Mouse (Mus musculus): ENCODE measurements around the gene Flt3.

Flt3 gene

DNA sequence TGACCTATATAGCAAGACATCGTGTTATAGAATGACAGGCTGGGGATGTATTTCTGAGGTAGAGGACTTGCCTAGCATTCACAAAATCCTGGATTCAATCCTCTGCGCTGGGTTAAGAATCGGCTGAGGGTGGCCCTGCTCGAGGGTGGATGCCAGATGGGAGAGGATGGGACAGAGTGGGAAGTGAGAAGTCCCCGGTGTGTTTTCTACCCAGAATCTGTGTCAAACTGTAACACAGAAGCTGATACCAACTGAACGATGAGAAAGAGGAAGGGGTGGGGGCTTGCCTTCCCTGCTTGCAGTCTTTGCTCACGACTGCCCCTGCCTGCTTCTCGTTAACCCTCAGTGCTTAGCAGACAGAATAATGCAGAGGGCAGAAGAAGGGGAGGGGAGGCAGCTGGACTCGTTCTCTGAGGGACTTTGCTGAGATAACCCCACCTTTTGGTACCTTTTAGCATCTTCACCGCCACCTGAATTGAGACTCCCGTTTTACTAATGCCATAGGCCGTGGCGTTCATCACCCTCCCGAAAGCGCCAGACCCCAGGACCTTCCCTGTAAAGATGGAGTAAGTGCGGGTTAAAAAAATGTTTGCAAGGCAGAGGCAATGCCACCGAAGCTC, 46.0 kb downstream of the Flt3 start:
- DNase-seq: peak; percentile 33 to 42

DNA sequence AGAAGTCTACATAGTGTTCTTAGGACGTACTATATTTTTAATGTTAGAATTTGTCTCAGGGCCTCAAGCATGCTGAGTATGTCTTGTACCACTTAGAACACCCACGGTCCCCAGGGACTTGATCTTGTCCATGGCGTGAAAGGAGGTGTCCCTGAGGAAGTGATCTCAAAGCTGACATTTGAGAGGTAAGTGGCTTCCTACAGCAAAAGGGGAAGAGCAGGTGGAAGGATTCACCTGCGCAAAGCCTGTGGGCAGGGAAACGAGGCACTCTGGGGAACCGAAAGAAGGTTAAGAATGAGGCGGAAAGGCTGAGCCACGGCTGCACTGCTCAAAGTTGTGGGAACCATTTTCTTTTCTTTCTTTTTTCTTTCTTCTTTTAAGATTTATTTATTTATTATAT, 48.4 kb downstream of the Flt3 start:
- DNase-seq: peak; percentile 72 to 74

DNA sequence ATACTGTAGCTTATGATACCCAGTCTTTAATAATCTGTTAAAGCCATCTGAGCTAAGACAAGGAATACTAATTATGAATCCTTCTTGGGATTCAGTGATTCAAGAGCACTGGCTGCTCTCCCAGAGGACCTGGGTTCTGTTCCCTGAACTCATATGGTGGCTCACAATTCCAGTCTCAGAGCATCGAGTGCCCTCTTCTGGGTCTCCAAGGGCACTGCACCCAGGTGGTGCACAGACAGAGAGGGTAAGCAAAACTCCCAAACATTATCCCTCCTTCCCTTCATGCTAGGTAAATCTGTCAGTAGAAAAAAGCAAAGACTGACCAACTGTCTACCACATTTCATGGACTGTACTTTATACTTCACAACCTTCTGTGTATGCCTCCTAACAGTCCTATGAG, 54.3 kb downstream of the Flt3 start:
- no peak for DNase-seq

DNA sequence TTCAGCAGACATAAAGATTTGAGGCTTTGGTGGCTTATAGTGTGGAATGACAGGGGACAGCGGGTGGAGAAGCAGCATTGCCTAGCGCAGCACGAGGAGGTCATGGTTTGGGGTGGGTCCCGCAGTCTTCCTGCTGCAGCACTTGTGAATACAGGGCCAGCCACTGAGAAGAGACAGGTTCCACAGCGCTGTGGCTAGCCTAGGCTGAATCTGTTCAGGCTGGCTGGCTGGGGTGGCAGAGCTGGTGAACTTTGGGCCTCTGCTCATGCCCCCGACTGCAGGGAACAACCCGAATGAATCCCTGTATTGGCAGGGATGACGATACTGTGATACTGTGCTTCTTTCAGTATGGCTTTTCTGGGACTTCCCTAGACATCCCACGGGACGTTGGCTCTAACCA, 56.4 kb downstream of the Flt3 start:
- no peak for DNase-seq

DNA sequence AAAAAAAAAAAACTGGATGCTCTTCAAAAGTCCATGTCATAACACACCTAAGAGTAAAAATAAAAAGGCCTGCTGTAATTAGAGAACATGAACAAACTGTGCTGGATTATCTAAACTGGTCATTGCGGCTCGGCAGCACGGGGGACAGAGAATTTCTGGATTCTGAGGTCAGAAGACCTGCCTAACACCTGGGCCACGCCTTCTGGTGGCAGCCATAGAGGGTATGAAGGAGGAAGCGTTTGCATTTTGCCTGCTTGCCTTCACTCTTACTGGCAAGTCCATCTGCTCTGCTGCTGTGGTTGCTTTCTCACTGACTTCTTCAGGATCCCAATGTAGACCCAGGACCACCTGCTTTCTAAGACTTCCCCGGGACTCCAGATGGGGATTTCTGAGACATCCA, 57.4 kb downstream of the Flt3 start:
- no peak for DNase-seq

DNA sequence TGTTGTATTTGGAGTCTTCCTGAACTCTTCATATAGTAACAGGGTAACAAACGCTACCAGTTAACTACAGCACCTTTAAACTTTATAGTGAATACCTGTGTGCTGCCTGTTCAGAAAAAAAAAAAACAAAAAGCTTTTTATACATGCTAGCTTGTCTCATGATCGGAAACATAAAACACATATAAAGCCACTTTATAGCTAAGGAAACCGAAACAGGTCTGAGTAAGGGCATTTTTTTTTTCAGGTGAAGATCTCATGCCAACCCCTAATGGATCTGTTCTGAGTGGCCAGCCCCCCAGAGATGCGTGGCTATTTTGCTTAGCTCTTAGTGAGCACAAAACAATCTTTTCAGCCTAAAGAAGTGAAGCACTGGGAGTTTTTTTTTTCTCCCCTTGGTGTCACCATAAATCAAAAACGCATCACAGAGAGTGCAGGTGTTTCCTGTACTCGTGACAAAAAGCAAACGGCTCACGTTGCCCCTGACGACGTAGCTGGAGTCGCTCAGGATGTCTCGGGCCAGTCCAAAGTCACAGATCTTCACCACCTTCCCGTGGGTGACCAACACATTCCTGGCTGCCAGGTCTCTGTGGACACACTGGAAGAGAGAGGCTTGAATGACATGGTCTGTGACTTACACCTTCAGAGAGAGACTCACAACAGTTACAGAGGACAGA, 59.4 kb downstream of the Flt3 start:
- DNase-seq: peak; percentile 87

DNA sequence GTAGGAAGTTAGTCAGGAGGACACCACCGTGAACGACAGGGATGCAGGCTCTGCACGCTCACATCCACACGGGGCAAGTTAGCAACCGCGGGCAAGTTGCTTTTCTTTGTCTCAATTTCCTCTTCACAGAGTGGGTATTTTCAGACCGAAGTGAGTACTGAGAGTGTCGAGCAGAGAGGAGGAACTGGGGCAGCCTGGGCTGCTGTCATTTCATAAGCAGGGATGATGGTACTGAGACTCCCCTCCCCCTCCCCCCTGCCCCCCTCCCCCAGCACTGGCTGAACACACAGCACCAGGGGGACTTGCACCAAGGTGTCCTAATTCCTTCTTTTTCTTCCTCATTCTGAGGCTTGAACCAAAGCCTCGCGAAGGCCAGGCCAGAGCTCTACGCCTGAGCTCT, 60.7 kb downstream of the Flt3 start:
- DNase-seq: peak; percentile 66 to 69

DNA sequence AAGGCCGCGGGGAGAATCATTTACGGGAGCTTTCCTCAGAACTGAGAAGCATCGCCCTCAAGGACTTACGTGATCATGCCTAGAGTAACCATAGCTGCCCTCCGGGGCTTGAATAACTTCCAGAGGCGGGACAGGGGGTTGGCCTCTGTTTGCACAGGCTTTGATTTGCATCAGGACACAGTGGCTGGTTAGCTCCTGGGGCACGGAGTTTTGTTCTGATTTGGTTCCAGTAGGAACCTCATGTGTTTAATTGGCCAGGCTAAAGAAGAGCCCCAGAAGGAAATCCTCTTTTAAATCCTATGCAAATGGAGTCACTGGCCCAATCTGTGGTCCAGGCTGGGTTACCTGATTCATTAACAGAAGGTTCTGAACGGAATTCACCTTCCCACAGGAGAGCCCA, 61.3 kb downstream of the Flt3 start:
- peak; percentile 78 to 82 for DNase-seq

DNA sequence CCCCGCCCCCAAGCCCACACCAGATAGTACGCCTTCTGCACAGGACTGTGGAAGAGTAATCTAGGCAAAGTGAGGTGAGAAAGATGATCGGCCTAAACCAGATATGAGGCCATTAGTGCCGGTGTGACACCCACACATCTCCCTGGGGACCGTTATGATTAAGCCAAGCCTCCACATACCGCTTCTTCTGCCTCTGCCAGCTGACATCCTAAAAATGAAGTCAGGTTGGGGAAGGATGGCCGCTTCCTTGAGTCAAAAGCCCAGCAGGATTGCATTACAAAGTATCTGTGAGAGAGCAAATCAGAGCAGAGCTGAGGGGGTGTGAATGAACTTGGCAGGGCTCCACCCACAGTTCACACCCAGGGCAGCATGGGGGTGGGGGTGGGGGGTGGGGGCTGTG, 67.6 kb downstream of the Flt3 start:
- peak; percentile 47 to 57 for DNase-seq

DNA sequence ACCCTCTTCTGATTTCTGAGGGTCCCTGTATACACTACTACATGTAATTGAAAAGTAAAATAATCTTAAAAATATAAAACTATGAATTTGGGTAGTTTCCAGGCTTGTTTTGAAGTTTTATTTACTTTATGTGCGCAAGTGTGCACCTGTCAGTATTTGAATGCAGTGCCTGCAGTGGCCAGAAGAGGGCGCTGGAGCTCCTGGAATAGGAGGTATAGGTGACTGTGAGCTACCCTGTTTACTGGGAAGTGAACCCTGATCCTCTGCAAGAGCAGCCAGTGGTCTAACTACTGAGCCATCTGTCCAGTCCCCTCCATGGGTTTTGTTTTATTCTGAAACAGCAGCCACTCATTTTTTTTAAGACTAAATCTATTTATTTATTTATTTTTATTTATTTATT, 68.7 kb downstream of the Flt3 start:
- peak; percentile 93 for DNase-seq

DNA sequence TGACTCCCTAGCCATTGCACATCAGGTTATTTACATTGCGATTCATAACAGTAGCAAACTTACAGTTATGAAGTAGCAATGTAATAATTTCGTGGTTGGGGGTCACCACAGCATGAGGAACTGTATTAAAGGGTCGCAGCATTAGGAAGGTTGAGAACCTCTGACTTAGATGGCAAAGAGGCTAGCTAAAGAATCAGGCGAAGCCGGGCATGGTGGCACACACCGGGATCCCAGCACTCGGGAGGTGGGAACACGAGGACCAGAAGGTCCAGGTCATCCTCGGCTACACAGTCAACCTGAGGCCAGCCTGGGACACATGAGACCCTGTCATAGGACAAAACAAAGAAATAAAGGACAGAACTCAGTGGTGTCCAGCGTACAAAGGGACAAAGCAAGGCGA, 70.3 kb downstream of the Flt3 start:
- DNase-seq: no peak

DNA sequence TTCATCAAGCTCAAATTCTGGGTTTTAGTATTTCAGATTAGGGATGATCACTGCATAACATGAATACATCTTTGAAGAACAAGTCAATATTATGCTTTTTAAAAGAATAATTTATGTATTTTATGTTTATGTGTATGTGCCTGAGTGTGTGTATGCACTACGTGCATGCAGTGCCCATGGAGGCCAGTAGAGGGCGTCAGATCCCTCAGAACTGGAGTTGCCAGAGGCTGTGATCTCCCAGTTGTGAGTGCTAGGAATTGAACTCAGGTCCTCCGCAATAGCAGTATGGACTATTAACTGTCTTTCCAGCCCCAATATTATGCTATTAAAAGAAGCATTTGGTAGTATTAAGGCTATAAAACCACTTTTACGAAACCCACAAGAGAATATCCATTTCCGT, 72.7 kb downstream of the Flt3 start:
- peak in 1 of 2 experiments; percentile 34 for DNase-seq

DNA sequence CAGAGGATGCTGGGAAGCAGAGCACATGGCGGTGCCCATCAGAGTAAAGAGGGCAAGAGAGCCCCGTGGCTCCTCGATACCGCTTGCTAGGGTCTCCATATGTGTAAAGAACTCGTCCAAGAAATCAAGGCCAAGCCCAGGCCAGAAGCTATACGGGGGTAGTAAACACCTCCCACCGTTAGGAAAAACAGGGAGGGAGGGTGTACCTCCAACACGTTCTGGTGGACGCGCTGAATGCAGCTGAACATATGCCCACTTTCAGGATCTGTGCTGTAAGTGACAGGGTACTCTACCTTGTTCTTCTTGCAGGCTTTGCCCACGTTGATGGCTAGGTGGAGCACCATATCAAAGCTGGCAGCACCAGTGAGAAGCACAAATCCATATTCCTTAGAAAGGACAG, 74.4 kb downstream of the Flt3 start:
- DNase-seq: no peak

DNA sequence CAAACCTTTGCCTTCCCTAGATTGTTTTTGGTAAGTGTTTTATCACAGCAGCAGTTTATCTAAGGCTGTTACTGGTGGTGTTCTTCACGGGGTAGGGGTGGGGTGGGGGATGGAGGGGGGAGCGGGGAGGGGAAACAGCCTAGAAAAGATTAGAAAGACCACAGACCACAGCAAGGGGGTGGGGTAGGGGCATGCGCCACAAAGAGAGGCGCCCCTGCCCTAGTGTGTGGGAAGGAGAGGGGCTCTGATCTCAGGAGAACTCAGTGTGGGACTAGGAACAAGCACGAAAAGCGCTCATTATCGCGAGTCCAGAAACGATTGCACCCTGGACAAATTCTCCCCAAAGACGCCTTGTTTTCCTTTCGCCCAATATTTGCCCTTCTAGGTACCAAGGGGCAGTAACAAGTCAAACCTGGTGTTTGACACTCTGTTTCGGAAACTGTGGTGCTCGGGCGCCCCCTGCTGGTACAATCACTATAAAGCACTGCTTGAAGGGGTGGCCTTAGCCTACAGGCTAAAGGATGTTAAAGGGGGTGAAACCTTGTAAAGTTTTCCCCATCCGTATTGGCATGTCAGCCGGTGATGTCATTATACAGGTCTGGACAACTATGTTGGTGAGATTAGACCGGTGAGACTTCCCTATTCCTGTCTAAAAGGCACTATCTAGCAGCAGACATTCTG, 76.9 kb downstream of the Flt3 start:
- peak; percentile 94 for DNase-seq

DNA sequence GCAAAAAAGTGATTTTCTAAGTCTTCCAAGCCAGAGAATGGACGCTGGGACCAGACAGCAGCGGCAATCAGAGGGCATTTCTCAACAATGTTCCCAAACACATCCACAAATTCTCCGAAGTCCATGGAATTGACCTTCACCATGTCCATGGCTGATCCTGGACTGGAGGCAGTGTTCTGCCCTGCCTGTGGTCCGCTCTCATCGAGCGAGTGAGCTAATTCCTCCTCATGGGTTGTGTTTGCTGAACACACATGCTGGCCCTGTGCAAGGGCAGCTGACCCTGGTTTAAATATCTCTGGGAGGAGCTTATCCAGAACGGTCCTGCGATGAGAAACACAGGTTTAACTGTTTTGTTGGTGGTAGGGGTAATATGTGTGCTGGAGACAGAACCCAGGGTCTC, 78.1 kb downstream of the Flt3 start, which contains the start of gene Urad:
Urad (minus strand) TSS at position 258 of the 400 bp plus-strand sequence.
- no peak for DNase-seq

DNA sequence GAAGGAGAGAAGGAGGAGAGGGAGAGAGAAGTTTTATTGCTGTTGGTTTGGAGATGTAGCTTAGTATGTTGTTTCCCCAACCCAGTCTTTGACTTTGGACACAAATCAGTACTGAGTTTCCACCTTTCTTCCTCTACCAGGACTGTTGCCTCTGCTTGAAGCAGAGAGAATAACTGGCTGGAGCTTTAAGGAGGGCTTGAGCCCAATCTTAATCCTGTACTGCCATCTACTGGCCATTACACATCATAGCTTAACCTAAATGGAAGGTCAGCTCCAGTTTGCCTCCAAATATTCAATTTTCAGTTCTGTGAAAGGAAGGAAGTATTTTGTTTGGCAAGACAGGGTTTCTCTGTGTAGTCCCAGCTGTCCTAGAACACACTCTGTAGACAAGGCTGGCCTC, 80.6 kb downstream of the Flt3 start:
- DNase-seq: peak; percentile 58 to 63

DNA sequence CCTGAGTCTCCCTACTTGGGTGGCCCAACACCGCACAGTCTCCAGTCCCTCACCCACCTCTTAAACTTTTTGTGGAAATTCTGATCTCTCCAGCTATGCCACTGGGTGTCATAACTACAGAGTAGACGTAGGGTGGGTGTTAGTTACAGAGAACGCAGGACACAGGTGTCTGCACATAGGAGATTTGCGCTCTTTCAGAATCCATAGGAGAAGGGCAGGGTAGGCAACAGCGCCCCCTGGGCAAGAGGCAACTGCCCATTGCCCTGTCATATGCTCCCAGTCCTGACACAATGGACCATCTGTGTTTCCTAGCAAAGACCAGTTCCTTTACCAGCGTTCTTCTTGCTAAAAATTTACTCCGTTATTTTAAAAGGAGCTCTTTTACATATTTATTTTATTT, 82.3 kb downstream of the Flt3 start:
- peak in 1 of 2 experiments; percentile 34 for DNase-seq

DNA sequence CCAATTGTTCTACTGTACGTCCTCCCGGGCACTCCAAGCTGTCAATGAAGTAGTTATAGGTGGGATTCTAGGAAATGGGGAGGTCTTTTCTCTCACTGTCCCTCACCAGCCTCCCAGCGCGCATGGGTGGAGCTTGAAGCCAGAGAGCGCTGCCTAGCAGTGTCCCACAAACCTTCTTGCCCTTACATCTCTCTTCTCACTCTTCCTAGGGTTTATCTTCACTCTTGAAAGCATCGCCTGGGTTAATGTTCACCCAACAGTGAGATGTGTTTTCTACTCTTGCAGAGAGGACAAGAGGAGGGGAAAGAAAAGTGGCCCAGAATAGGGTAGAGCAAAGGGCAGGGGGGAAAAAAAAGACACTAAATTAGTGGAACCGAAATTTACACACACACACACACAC, 83.0 kb downstream of the Flt3 start:
- no peak for DNase-seq

DNA sequence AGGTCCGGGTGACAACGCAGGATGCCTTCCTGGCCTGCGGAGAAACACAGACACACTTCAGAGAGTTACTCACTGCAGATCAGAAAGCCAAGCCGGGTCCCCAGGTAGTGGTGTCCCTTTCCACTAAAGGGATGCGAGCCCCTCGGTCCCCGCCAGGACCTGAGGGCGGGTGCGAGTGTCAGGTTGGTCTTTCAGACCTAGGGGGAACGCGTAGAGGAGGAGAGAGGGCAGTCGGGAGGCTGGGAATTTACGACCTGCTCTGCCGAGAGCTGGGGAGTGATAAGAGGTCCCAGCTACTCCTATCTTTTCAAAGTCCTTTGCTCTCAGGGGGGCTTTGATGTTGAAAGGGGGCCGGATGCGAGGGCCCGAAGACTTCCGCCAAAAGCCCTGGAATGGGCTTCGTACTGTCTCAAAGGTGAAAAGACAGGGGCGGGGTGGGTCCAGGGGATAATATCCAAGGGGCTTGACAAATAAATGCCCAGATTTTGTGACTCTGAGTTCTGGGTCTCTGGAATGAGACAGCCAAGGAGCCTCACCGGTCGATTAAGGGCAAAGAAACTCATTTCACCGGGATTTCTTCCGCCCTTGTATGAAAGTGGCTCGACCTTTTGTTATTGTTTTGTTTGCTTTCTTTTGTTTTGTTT, 84.7 kb downstream of the Flt3 start:
- DNase-seq: no peak

DNA sequence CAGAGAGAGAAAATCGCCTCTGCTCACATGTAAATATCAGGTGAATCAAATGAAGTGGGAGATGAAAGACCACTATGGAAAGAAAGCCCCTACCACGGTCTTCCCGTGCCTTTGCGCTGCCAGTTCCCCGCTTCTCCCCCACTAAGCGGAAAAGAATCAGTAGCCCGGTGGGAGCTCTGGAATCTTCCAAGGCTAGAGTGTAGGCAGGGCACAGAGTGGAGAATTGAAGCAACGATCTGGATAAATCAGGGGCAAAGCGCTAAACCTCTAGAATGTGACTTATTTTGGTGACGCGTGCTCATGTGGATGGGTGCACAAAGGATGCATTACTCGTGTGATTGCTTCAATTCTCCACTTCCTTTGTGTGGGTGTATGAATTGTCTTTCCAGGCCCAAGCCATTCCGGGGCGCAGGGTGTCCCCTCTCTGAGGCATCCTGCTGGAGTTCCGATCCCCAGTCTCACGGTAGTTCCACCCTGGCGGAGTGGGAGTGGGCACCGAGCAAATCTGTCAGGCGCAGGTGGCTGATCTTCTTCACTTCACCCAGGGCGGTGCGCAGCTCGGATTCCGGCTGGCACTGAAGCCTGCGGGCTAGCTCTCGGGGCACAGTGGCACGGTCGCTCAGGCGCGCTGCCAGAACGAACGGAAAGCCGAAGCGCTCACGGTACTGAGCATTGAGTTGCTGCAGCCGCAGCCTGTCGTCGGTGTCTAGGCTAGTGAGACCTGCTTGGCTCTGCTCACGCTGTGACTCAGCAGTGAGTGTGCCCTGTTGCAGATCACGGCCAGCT, 85.5 kb downstream of the Flt3 start:
- DNase-seq: peak in 1 of 2 experiments; percentile 21

DNA sequence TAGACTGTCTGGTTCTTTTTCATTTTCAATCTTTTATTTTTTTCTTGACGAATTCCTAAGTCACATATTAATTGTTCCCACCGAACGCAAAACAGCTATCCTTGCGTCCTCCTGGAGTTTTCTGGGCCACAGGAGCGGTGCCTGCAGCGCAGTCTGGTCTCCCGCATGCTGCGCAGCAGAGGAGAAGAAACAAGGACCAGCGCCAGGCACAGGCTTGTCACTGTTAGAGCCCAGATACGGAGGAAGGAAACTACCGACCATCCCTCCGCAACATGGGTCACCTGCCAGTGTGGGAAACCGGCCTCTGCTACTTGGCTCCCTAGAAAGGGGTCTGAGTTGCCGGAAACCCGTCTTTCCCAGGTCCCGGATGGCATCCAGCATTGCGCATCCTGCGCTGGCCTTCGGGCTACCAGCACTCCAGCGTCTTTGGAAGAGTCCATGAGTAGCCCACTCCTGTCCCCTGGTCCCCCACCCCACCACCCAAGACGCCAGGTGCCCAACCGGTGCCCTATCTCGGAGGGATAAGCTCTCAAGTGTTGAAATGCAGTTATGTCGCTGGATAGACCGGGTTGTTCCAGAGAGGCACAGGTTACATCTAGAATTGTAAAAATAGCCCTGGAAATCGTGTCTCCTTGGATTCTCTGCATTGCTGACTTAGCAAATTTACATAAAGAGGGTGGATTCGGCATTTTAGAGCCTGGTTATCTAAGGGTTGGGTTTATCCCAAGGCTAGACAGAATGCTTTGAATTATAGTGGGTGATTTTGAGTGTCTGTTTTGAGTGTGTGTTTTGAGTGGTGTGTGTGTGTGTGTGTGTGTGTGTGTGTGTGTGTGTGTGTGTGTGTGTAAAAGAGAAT, 87.2 kb downstream of the Flt3 start:
- no peak for DNase-seq

DNA sequence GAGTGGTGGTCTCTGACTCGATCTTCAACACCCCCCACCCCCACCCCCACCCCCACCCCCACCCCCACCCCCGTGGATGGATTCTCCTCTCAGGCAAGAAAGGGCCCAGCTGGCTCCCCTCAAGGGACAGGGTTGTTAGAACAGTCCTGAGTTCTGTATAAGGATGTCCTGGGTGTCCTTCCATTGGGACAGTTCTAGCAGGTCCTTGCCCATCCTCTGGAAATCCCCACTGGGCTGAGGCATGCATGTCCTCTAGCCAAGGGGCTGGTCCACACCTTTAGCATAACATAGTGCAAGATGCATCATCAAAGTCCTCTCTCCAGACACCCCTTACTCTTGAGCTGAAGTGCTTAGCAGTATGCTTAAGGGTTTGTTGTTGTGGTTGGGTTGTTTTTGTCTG, 90.5 kb downstream of the Flt3 start:
- DNase-seq: no peak
